Mouse (Mus musculus): ENCODE data around the gene Myl4.

DNA sequence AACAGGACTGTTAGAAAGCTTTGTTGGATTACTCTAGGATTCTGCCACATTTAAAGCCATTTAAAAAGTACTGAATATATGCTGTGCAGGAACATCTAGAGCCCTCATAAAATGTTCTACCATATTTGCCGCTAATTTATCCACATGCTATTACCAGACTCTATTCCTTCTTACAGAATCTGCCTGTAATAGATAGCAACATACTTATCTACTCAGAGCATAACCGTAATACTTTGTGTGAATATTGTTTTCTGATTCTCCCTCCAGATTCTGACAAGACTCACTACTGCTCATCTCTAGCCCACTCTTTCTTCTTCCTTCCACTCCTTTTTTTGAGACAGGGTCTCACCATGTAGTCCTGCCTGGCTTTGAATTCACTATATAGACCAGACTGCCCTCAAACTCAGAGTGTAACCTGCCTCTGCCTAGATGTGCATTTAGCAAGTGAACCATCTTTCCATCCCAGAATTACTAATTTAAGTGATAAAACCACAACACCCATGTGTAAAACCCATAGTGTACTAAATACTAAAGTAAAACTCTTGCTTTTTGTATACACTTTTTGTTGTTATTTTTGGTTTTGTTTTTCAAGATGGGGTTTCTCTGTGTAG lies 12.4 kb upstream of the Myl4 start:
- TF ChIP-seq POLR2A (IDR thresholded peaks at IDR 0.05; ENCODE audit: insufficient read depth, low read length) (no peak), EP300 (IDR thresholded peaks at IDR 0.05; ENCODE audit: insufficient read depth, low read depth, low read length) (no peak), CTCF (IDR thresholded peaks at IDR 0.05; ENCODE audit: low read depth, low read length) (no peak)

Data from ES-Bruce4 (cell line).